Mouse (Mus musculus) limb, embryonic 14.5 days (tissue): ENCODE data around the gene Gramd2. TPM values are rescaled to one million over a fixed set of nuclear protein-coding genes. Genes with fewer than 3 reads are reported as not detected.

Experiments
- ATAC-seq: fragments of 200-750 bp; cut with Nextera tagmentation; 2 replicates; pipeline ENCODE4 v1.8.0; 2017; ENCODE audit warnings: low read depth, moderate number of reproducible peaks, moderate TSS enrichment; ENCODE audit not compliant: low FRiP score
- DNase-seq: peaks from one replicate; pipeline ENCODE4 v3.0.0-alpha.2; 2015; ENCODE audit warnings: low spot score
- H3K27ac ChIP-seq: fragments of 300-500 bp; sonication (generic); replicated peaks from 2 replicates; pipeline ENCODE4 v1.5.1; 2014; ENCODE audit warnings: low read depth, mild to moderate bottlenecking, low read length, moderate library complexity, mixed read lengths
- H3K27me3 ChIP-seq: fragments of 300-500 bp; sonication (generic); 2 replicates; pipeline ENCODE4 v1.6.1; 2014; ENCODE audit warnings: low read length, mixed read lengths; ENCODE audit not compliant: control insufficient read depth, insufficient read depth
- H3K36me3 ChIP-seq: fragments of 300-500 bp; sonication (generic); 2 replicates; pipeline ENCODE4 v1.6.1; 2014; ENCODE audit warnings: mild to moderate bottlenecking, low read length, moderate library complexity, mixed read lengths; ENCODE audit not compliant: control insufficient read depth, insufficient read depth
- H3K4me1 ChIP-seq: fragments of 300-500 bp; sonication (generic); 2 replicates; pipeline ENCODE4 v1.6.1; 2014; ENCODE audit warnings: antibody characterized with exemption, low read length, mixed read lengths; ENCODE audit not compliant: control insufficient read depth, insufficient read depth
- H3K4me2 ChIP-seq: fragments of 300-500 bp; sonication (generic); replicated peaks from 2 replicates; pipeline ENCODE4 v1.6.1; 2014; ENCODE audit warnings: low read depth, mild to moderate bottlenecking, low read length, moderate library complexity; ENCODE audit not compliant: severe bottlenecking
- H3K4me3 ChIP-seq: fragments of 300-500 bp; sonication (generic); replicated peaks from 2 replicates; pipeline ENCODE4 v1.5.1; 2014; ENCODE audit warnings: low read length
- H3K9ac ChIP-seq: fragments of 300-500 bp; sonication (generic); 2 replicates; pipeline ENCODE4 v1.6.1; 2014; ENCODE audit warnings: mild to moderate bottlenecking, low read depth, low read length, moderate library complexity; ENCODE audit not compliant: severe bottlenecking
- H3K9me3 ChIP-seq: fragments of 300-500 bp; sonication (generic); 2 replicates; pipeline ENCODE4 v1.6.1; 2016; ENCODE audit warnings: low read length; ENCODE audit not compliant: control insufficient read depth
- POLR2A ChIP-seq: fragments of 200-500 bp; IDR thresholded peaks from 2 replicates; pipeline ENCODE4 v1.8.0; 2012; ENCODE audit warnings: inconsistent platforms, mild to moderate bottlenecking, moderate library complexity, borderline replicate concordance; ENCODE audit not compliant: insufficient read depth, insufficient read length; ENCODE audit errors: extremely low read depth
- WGBS: fragments of 180-500 bp; shearing (Covaris S2); extraction: QIAGEN DNeasy Blood & Tissue Kit; methylation state at CpG from one replicate; pipeline ENCODE4 v1.1.7; 2014; 5-methylcytosine and 5-hydroxymethylcytosine counted together
- polyA plus RNA-seq, 2 experiments: library from polyadenylated mRNA; depleted of rRNA in 1 of 2; stranded (reverse) in 1 of 2; unstranded in 1 of 2; fragments of >200 nt; fragmentation: Nextera tagmentation in 1 of 2; extraction: Ambion mirVana in 1 of 2; gene quantifications; 2 replicates each; pipeline versions ENCODE4 v1.2.1 to v1.2.3; 2012 to 2014

Gramd2 gene
- polyA plus RNA-seq, 2 experiments, result 3.1 to 10.5 TPM

GRCm38 (mm10) chr9:59723096-59723657 is 43.2 kb downstream of the Gramd2 start:
- Histone ChIP-seq H3K4me1 (peaks cover 9% of the 10 kb centered on the region; the same call in 1 of the 2 replicates), H3K27ac (peak overlapping the region; percentile 58; the same call in 1 of the 2 replicates), H3K27me3 (no peaks in the 10 kb centered on the region), H3K4me2 (peak overlapping the region; percentile 37; the same call in 1 of the 2 replicates), H3K9ac (no peak overlapping the region), H3K36me3 (no peaks in the 10 kb centered on the region), H3K4me3 (no peak overlapping the region), H3K9me3 (no peaks in the 10 kb centered on the region)
- 13% methylated on average over 10 of the region's 10 CpGs for WGBS
- no peak for TF ChIP-seq POLR2A
- peak; percentile 78 for ATAC-seq
- peak; percentile 94 for DNase-seq

DNA sequence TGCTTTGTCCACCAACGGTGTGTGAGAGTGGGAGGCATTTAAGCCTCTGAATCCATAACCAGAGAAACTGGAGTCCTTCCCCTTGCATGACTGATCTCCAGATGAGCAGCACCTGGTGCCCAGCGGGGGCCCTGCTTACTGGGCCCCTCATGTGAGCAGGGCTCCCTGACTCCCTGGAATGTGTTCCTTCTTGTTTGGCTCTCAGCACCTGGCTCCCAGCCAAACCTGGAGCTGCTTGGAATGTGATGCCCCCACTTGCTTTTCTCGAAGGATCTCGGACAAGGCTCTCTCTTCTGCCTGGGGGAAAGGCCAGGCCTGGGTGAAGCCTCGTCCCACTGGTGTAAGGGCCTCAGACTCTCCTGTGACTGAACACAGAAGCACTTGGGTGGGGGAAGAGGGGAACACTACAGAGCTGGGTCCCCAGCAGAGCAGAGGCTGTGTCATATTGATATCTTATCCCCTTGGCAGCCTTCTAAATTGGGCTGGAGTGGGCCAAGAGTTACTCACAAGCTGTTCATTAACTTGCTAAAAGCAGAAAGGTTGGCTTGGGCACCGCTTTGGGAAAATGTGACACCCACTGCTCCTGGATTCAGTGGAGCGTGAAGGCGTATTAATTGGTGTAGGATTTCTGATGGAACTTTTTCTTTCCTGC is 44.0 kb downstream of the Gramd2 start:
- no peak overlapping the region for H3K9ac ChIP-seq
- no peaks in the 10 kb centered on the region for H3K36me3 ChIP-seq
- H3K4me2 ChIP-seq, result no peak overlapping the region; the same call in 1 of the 2 replicates
- ATAC-seq, result peak; percentile 58
- no peak for TF ChIP-seq POLR2A
- WGBS, result 40% methylated on average over 8 of the region's 8 CpGs
- H3K27me3 ChIP-seq, result no peaks in the 10 kb centered on the region
- DNase-seq, result peak; percentile 55
- peak overlapping the region; percentile 34 for H3K27ac ChIP-seq
- no peak overlapping the region for H3K4me3 ChIP-seq
- no peaks in the 10 kb centered on the region for H3K9me3 ChIP-seq
- peaks cover 9% of the 10 kb centered on the region; the same call in 1 of the 2 replicates for H3K4me1 ChIP-seq

GRCm38 (mm10) chr9:59725515-59725914 is 45.6 kb downstream of the Gramd2 start:
- ATAC-seq (no peak), DNase-seq (no peak)
- Histone ChIP-seq H3K9me3 (no peaks in the 10 kb centered on the region), H3K36me3 (no peaks in the 10 kb centered on the region), H3K27me3 (no peaks in the 10 kb centered on the region), H3K4me2 (no peak overlapping the region), H3K4me1 (peaks cover 9% of the 10 kb centered on the region; the same call in 1 of the 2 replicates), H3K27ac (no peak overlapping the region), H3K9ac (no peak overlapping the region), H3K4me3 (no peak overlapping the region)
- no peak for TF ChIP-seq POLR2A
- WGBS, result 74% methylated on average over 10 of the region's 10 CpGs

- no peaks in the 10 kb centered on the region for H3K36me3 ChIP-seq
- H3K4me3 ChIP-seq, result no peak overlapping the region
- TF ChIP-seq POLR2A, result no peak
- ATAC-seq (no peak), DNase-seq (no peak)
- no peaks in the 10 kb centered on the region for H3K27me3 ChIP-seq
- H3K9me3 ChIP-seq, result no peaks in the 10 kb centered on the region
- 73% methylated on average over 11 of the region's 11 CpGs for WGBS
- peaks cover 9% of the 10 kb centered on the region; the same call in 1 of the 2 replicates for H3K4me1 ChIP-seq
- no peak overlapping the region for H3K9ac ChIP-seq
- no peak overlapping the region for H3K27ac ChIP-seq
- H3K4me2 ChIP-seq, result no peak overlapping the region
Measured at GRCm38 (mm10) chr9:59727569-59728286, 47.8 kb downstream of the Gramd2 start.

- 90% methylated on average over 5 of the region's 5 CpGs for WGBS
- H3K27me3 ChIP-seq, result no peaks in the 10 kb centered on the region
- H3K4me3 ChIP-seq, result no peak overlapping the region
Measured at GRCm38 (mm10) chr9:59731136-59731535, 51.2 kb downstream of the Gramd2 start.

More at GRCm38 (mm10) chr9:59731136-59731535, 51.2 kb downstream of the Gramd2 start:
- no peaks in the 10 kb centered on the region for H3K36me3 ChIP-seq
- ATAC-seq, result no peak
- no peak for DNase-seq
- H3K27ac ChIP-seq, result no peak overlapping the region
- no peak for TF ChIP-seq POLR2A
- no peaks in the 10 kb centered on the region for H3K4me1 ChIP-seq
- no peaks in the 10 kb centered on the region for H3K9me3 ChIP-seq
- H3K4me2 ChIP-seq, result no peak overlapping the region
- no peak overlapping the region for H3K9ac ChIP-seq
